Mouse (Mus musculus) CH12.LX (cell line): ENCODE measurements at regions not wholly inside any gene's neighbourhood (a gene's known extent, or its start where the extent isn't known, plus 50 kb on each side); places are given as distances from the start of the nearest gene placed in this dataset.

Source experiments
- DNase-seq: peaks from one replicate; pipeline ENCODE4 v3.0.0-alpha.2; 2013; ENCODE audit errors: extremely low read depth
- H3K27ac ChIP-seq: 2 replicates; pipeline ENCODE4 v1.5.1; 2012; ENCODE audit warnings: low read depth, mild to moderate bottlenecking, control low read depth, moderate library complexity; ENCODE audit not compliant: insufficient read depth
- H3K27me3 ChIP-seq: replicated peaks from 2 replicates; pipeline ENCODE3; 2012; ENCODE audit warnings: inconsistent platforms
- H3K36me3 ChIP-seq, 2 experiments: replicated peaks in 1 of 2; 2 replicates each; pipeline versions ENCODE3 to v1.6.1; 2012; ENCODE audit warnings: inconsistent platforms in 1 of 2, low read length in 1 of 2, mild to moderate bottlenecking in 1 of 2, mixed read lengths in 1 of 2, moderate library complexity in 1 of 2; ENCODE audit not compliant: control insufficient read depth in 1 of 2, insufficient read depth in 1 of 2
- H3K4me1 ChIP-seq, 2 experiments: 2 replicates each; pipeline ENCODE4 v1.6.1; 2012; ENCODE audit warnings: inconsistent platforms in 1 of 2, moderate library complexity in 1 of 2; ENCODE audit not compliant: insufficient read depth in 2 of 2, control insufficient read depth in 1 of 2
- H3K4me2 ChIP-seq: 2 replicates; pipeline ENCODE4 v1.6.1; 2012; ENCODE audit warnings: low read depth, mild to moderate bottlenecking, control low read depth; ENCODE audit not compliant: poor library complexity, insufficient read depth, severe bottlenecking
- H3K4me3 ChIP-seq, 3 experiments: fragments of 150-350 bp in 1 of 3; sonication (generic) in 1 of 3; replicated peaks in 1 of 3; 2 replicates each; pipeline versions ENCODE3 to v1.5.1; 2011 to 2012; ENCODE audit warnings: low read depth in 2 of 3, low read length in 2 of 3, mild to moderate bottlenecking in 2 of 3, moderate library complexity in 2 of 3, control low read depth in 1 of 3, improper control_type of control experiment in 1 of 3, inconsistent platforms in 1 of 3, mixed read lengths in 1 of 3; ENCODE audit not compliant: poor library complexity in 1 of 3
- H3K79me2 ChIP-seq: replicated peaks from 2 replicates; pipeline ENCODE4 v1.6.1; 2012; ENCODE audit warnings: mild to moderate bottlenecking, moderate library complexity; ENCODE audit not compliant: control insufficient read depth, poor library complexity, insufficient read depth, severe bottlenecking; ENCODE audit errors: extremely low read depth
- H3K9ac ChIP-seq: 2 replicates; pipeline ENCODE4 v1.6.1; 2012; ENCODE audit warnings: low read depth, mild to moderate bottlenecking, control low read depth, moderate library complexity; ENCODE audit not compliant: insufficient read depth
- H3K9me3 ChIP-seq: replicated peaks from 2 replicates; pipeline ENCODE3; 2012; ENCODE audit warnings: low read length, inconsistent platforms, mixed read lengths
- CHD1 ChIP-seq: IDR thresholded peaks from 2 replicates; pipeline ENCODE4 v1.6.1; 2012; ENCODE audit warnings: low read depth, low read length, improper control_type of control experiment, inconsistent platforms
- CTCF ChIP-seq, 2 experiments: IDR thresholded peaks in 1 of 2; conservative IDR thresholded peaks in 1 of 2; 2 replicates each; pipeline ENCODE4 v1.5.1; 2011 to 2012; ENCODE audit warnings: low read depth in 2 of 2, low read length in 2 of 2, improper control_type of control experiment in 1 of 2, inconsistent platforms in 1 of 2, mild to moderate bottlenecking in 1 of 2, moderate library complexity in 1 of 2
- E2F4 ChIP-seq: IDR thresholded peaks from 2 replicates; pipeline ENCODE4 v1.6.1; 2011; ENCODE audit warnings: low read depth, low read length, improper control_type of control experiment; ENCODE audit not compliant: insufficient replicate concordance
- IRF4 ChIP-seq: IDR thresholded peaks from 2 replicates; pipeline ENCODE4 v1.6.1; 2014; ENCODE audit warnings: low read depth, mild to moderate bottlenecking, inconsistent platforms, low read length, improper control_type of control experiment
- JUND ChIP-seq: conservative IDR thresholded peaks from 2 replicates; pipeline ENCODE4 v1.6.1; 2011; ENCODE audit warnings: low read depth, low read length, improper control_type of control experiment
- MAFK ChIP-seq: IDR thresholded peaks from 2 replicates; pipeline ENCODE4 v1.6.1; 2011; ENCODE audit warnings: low read length, improper control_type of control experiment; ENCODE audit not compliant: insufficient replicate concordance
- MAX ChIP-seq: IDR thresholded peaks from 2 replicates; pipeline ENCODE4 v1.6.1; 2011; ENCODE audit warnings: low read length, improper control_type of control experiment
- MAZ ChIP-seq: IDR thresholded peaks from 2 replicates; pipeline ENCODE4 v1.6.1; 2012; ENCODE audit warnings: low read depth, mild to moderate bottlenecking, inconsistent platforms, low read length, improper control_type of control experiment, moderate library complexity
- MYC ChIP-seq: IDR thresholded peaks from 2 replicates; pipeline ENCODE4 v1.6.1; 2011; ENCODE audit warnings: low read depth, mild to moderate bottlenecking, improper control_type of control experiment, low read length
- RAD21 ChIP-seq: IDR thresholded peaks from 2 replicates; pipeline ENCODE4 v1.6.1; 2011; ENCODE audit warnings: low read depth, mild to moderate bottlenecking, low read length, improper control_type of control experiment, moderate library complexity
- SIN3A ChIP-seq: IDR thresholded peaks from 2 replicates; pipeline ENCODE4 v1.6.1; 2012; ENCODE audit warnings: low read length, improper control_type of control experiment, inconsistent platforms
- SMC3 ChIP-seq: IDR thresholded peaks from 2 replicates; pipeline ENCODE4 v1.6.1; 2011; ENCODE audit warnings: low read depth, low read length, improper control_type of control experiment
- TBP ChIP-seq: conservative IDR thresholded peaks from 2 replicates; pipeline ENCODE4 v1.6.1; 2011; ENCODE audit warnings: low read depth, low read length, improper control_type of control experiment
- TCF12 ChIP-seq: IDR thresholded peaks from 2 replicates; pipeline ENCODE4 v1.6.1; 2014; ENCODE audit warnings: low read depth, mild to moderate bottlenecking, inconsistent platforms, low read length, improper control_type of control experiment
- UBTF ChIP-seq: IDR thresholded peaks from 2 replicates; pipeline ENCODE4 v1.6.1; 2012; ENCODE audit warnings: low read depth, mild to moderate bottlenecking, inconsistent platforms, low read length, improper control_type of control experiment, moderate library complexity
- USF2 ChIP-seq: conservative IDR thresholded peaks from 2 replicates; pipeline ENCODE4 v1.6.1; 2011; ENCODE audit warnings: low read depth, low read length, improper control_type of control experiment
- ZMIZ1 ChIP-seq: IDR thresholded peaks from 2 replicates; pipeline ENCODE4 v1.6.1; 2012; ENCODE audit warnings: low read depth, mild to moderate bottlenecking, inconsistent platforms, low read length, improper control_type of control experiment
- dilution Hi-C: fragments of 300-500 bp; cut with MboI; formaldehyde crosslinking; loops from 2 replicates; pipeline ENCODE4 v1.14.3; 2020; ENCODE audit warnings: low sequenced_read_pairs; ENCODE audit not compliant: extremely low pct_unique_long_range_greater_than_20kb, extremely low pct_ligation_motif_present
- in situ Hi-C: fragments of 300-500 bp; cut with MboI; formaldehyde crosslinking; loops from 3 replicates; pipeline ENCODE4 v1.14.3; 2019; ENCODE audit warnings: low sequenced_read_pairs, low pct_ligation_motif_present, low pct_unique_long_range_greater_than_20kb, mixed read lengths

GRCm38 (mm10) chr12:52434021-52434420 is 69.8 kb upstream of the Arhgap5 start:
- no peak for TF ChIP-seq MAFK
- no peak for TF ChIP-seq USF2
- no peak for TF ChIP-seq E2F4
- TF ChIP-seq JUND, result no peak
- no peak for TF ChIP-seq UBTF
- no peaks in the 10 kb centered on the region for H3K9me3 ChIP-seq
- H3K79me2 ChIP-seq, result no peaks in the 10 kb centered on the region
- peaks cover 0 to 2% of the 10 kb centered on the region in 2 experiments; a peak in 1 of 4 replicates for H3K4me1 ChIP-seq
- no peak for DNase-seq
- no peaks in the 10 kb centered on the region for H3K27me3 ChIP-seq
- dilution Hi-C loops (no loop called here), in situ Hi-C loops (no loop called here)
- H3K4me3 ChIP-seq, result no peak overlapping the region
- H3K27ac ChIP-seq, result no peak overlapping the region
- no peak overlapping the region for H3K9ac ChIP-seq
- H3K4me2 ChIP-seq, result no peak overlapping the region
- no peaks in the 10 kb centered on the region for H3K36me3 ChIP-seq

GRCm38 (mm10) chr12:52435321-52435720 is 68.5 kb upstream of the Arhgap5 start:
- in situ Hi-C loops (no loop called here), dilution Hi-C loops (no loop called here)
- Histone ChIP-seq H3K4me1 (no peaks in the 10 kb centered on the region), H3K4me3 (no peak overlapping the region), H3K9me3 (no peaks in the 10 kb centered on the region), H3K9ac (no peak overlapping the region), H3K27ac (no peak overlapping the region), H3K79me2 (no peaks in the 10 kb centered on the region), H3K27me3 (no peaks in the 10 kb centered on the region), H3K4me2 (no peak overlapping the region), H3K36me3 (no peaks in the 10 kb centered on the region)
- DNase-seq, result no peak
- TF ChIP-seq IRF4, result no peak
- TF ChIP-seq MAZ, result no peak
- no peak for TF ChIP-seq MAFK
- no peak for TF ChIP-seq RAD21
- no peak for TF ChIP-seq UBTF
- TF ChIP-seq MYC, result no peak
- TF ChIP-seq SMC3, result no peak
- TF ChIP-seq TCF12, result no peak
- no peak for TF ChIP-seq CHD1
- TF ChIP-seq SIN3A, result no peak
- no peak for TF ChIP-seq MAX
- TF ChIP-seq ZMIZ1, result no peak
- no peak for TF ChIP-seq TBP
- no peak for TF ChIP-seq CTCF (conservative IDR thresholded peaks at IDR 0.05 in 1 of 2, IDR thresholded peaks at IDR 0.05 in 1 of 2; ENCODE audit: low read depth in 2 of 2, low read length in 2 of 2)
